23 mouse cellular contexts compared by ENCODE assay signal in the genomic region with DNA sequence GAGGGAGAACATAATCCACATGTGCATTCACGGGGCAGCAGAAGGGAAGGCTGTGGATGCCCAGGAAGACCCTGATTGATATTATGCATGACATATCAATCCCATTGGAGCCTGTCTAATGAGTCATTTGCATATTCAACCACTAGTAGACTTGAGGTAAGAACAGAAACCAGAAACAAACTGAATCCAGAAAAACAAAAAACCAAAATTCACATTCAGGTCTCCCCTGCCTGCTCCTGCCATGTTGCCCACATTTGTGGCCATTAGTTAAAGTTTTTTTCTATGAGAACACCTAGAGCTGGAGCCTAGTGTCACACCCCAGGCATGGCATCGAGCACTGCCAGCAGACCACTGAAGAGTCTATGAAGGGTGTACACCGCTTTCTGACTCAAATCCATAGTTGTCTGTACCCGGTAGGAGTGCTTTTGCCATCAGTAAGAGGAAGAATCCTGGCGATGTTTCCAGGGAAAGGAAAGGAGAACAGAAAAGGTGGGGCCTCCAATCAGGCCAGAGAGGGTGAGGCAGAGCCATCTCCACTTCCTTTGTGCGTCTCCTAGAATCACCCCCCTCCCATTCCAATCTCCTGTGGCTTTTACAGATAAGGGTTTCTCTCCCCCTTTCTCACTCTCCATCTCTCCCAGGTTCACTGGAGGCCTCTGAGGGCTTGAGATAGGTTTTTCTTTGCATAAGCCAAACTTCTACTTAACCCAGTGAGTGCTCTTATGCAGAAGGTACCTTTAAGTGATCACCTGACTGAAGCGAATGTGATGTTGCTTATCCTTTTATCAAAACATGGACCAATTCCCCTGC. TPM values are rescaled to one million over a fixed set of nuclear protein-coding genes. Genes with fewer than 3 reads are reported as not detected.
DNase-seq lines count a peak whose midpoint lies in the region; ATAC-seq and TF ChIP-seq lines count a peak whose summit lies in the region.
"Had no signal": no experiment of that assay in that cellular context is flagged by ENCODE, and none has a peak within 500 bp of the region (broad histone marks: within the 10 kb centered on the region; RNA-seq: fewer than 3 reads in every experiment).

No protein-coding gene starts in this region.

- H3K79me2 ChIP-seq in CH12.LX (replicated peaks; ENCODE audit: control insufficient read depth, extremely low read depth, insufficient read depth, poor library complexity, severe bottlenecking): peaks cover 61% of the 10 kb centered on the region

- in situ Hi-C loops in CH12.LX (cut with MboI; ENCODE audit: low pct_ligation_motif_present, low pct_unique_long_range_greater_than_20kb, low sequenced_read_pairs): no loop called here

- TF ChIP-seq POLR2A in CH12.LX (IDR thresholded peaks at IDR 0.05; ENCODE audit: low read depth, low read length): no peak; the same call in 1 of the 2 replicates

- no peak; the same call in 1 of the 2 replicates for TF ChIP-seq RAD21 in CH12.LX (IDR thresholded peaks at IDR 0.05; ENCODE audit: low read depth, low read length)

- peaks cover 87% of the 10 kb centered on the region for H3K36me3 ChIP-seq in megakaryocyte, embryonic 14.5 days (replicated peaks; ENCODE audit: low read length)
- peaks cover 0 to 27% of the 10 kb centered on the region in 2 experiments for H3K36me3 ChIP-seq in CH12.LX (replicated peaks in 1 of 2; ENCODE audit: control insufficient read depth in 1 of 2, insufficient read depth in 1 of 2, low read length in 1 of 2)
- H3K36me3 ChIP-seq in liver, embryonic 16.5 days (ENCODE audit: control insufficient read depth, insufficient read depth): no peaks in the 10 kb centered on the region
- no peaks in the 10 kb centered on the region for H3K36me3 ChIP-seq in hindbrain, postnatal 0 days (ENCODE audit: insufficient read depth, low read length)
- H3K36me3 ChIP-seq: embryonic facial prominence, embryonic 15.5 days; forebrain, embryonic 10.5 days; limb, embryonic 15.5 days; midbrain, embryonic 12.5 days; stomach, embryonic 15.5 days had no signal

- peaks cover 98% of the 10 kb centered on the region for H3K4me1 ChIP-seq in megakaryocyte, embryonic 14.5 days
- H3K4me1 ChIP-seq in CH12.LX (ENCODE audit: control insufficient read depth in 1 of 2, insufficient read depth in 2 of 2): peaks cover 30 to 89% of the 10 kb centered on the region in 2 experiments
- H3K4me1 ChIP-seq in liver, embryonic 16.5 days (ENCODE audit: control insufficient read depth, low read depth, low read length): peaks cover 19% of the 10 kb centered on the region
- no peaks in the 10 kb centered on the region for H3K4me1 ChIP-seq in hindbrain, postnatal 0 days (ENCODE audit: insufficient read depth, low read length)
- H3K4me1 ChIP-seq: midbrain, embryonic 12.5 days had no signal

- H3K9ac ChIP-seq in CH12.LX (ENCODE audit: insufficient read depth, low read depth): peak overlapping the region; percentile 62
- no peak overlapping the region for H3K9ac ChIP-seq in liver, embryonic 16.5 days (ENCODE audit: low read depth, low read length)
- H3K9ac ChIP-seq in hindbrain, postnatal 0 days (replicated peaks; ENCODE audit: low read length): no peak overlapping the region
- H3K9ac ChIP-seq: embryonic facial prominence, embryonic 15.5 days; limb, embryonic 15.5 days; midbrain, embryonic 12.5 days; stomach, embryonic 15.5 days had no signal

- H3K9me3 ChIP-seq in megakaryocyte, embryonic 14.5 days: no peaks in the 10 kb centered on the region
- H3K9me3 ChIP-seq in CH12.LX (replicated peaks; ENCODE audit: low read length): no peaks in the 10 kb centered on the region
- H3K9me3 ChIP-seq in liver, embryonic 16.5 days (replicated peaks; ENCODE audit: control insufficient read depth, low read length): no peaks in the 10 kb centered on the region
- H3K9me3 ChIP-seq in hindbrain, postnatal 0 days (ENCODE audit: low read length): no peaks in the 10 kb centered on the region
- H3K9me3 ChIP-seq: embryonic facial prominence, embryonic 15.5 days; forebrain, embryonic 10.5 days; limb, embryonic 15.5 days; midbrain, embryonic 12.5 days; stomach, embryonic 15.5 days had no signal

- DNase-seq in CH12.LX (ENCODE audit: extremely low read depth): peak; percentile 85
- peak; percentile 82 for DNase-seq in MEL-GATA-1-ER (ENCODE audit: extremely low read depth, low read depth)
- no peak for DNase-seq in hindbrain, postnatal 0 days (ENCODE audit: low spot score)
- DNase-seq in adipocyte (ENCODE audit: low spot score): no peak
- DNase-seq: adrenal gland, postnatal 36 days; cerebellum, postnatal 10 days; embryo, embryonic 11 days; gastrocnemius, postnatal 14 days; kidney, adult 9 months; kidney, postnatal 4 days; retina, postnatal 1 day had no signal

- H3K27me3 ChIP-seq in megakaryocyte, embryonic 14.5 days (replicated peaks): no peaks in the 10 kb centered on the region
- no peaks in the 10 kb centered on the region for H3K27me3 ChIP-seq in CH12.LX (replicated peaks)
- no peaks in the 10 kb centered on the region for H3K27me3 ChIP-seq in liver, embryonic 16.5 days (ENCODE audit: control insufficient read depth, insufficient read depth, low read depth, low read length)
- H3K27me3 ChIP-seq in hindbrain, postnatal 0 days (ENCODE audit: insufficient read depth, low read length): no peaks in the 10 kb centered on the region
- H3K27me3 ChIP-seq: embryonic facial prominence, embryonic 15.5 days; limb, embryonic 15.5 days; midbrain, embryonic 12.5 days; Patski; stomach, embryonic 15.5 days had no signal

- 28% methylated on average over 7 of the region's 7 CpGs for WGBS in liver, embryonic 16.5 days (ENCODE audit: insufficient replicate concordance)
- 75% methylated on average over 7 of the region's 7 CpGs for WGBS in hindbrain, postnatal 0 days

- peak overlapping the region; percentile 95 for H3K4me2 ChIP-seq in CH12.LX (ENCODE audit: insufficient read depth, low read depth, poor library complexity, severe bottlenecking)
- H3K4me2 ChIP-seq in liver, embryonic 16.5 days (ENCODE audit: low read depth, low read length): no peak overlapping the region
- no peak overlapping the region for H3K4me2 ChIP-seq in hindbrain, postnatal 0 days (ENCODE audit: low read depth, low read length)
- H3K4me2 ChIP-seq: embryonic facial prominence, embryonic 15.5 days; heart, embryonic 11.5 days; limb, embryonic 15.5 days; midbrain, embryonic 12.5 days; stomach, embryonic 15.5 days had no signal

- peak overlapping the region; percentile 95 for H3K27ac ChIP-seq in CH12.LX (ENCODE audit: insufficient read depth, low read depth)
- peak overlapping the region; percentile 50 for H3K27ac ChIP-seq in liver, embryonic 16.5 days (ENCODE audit: low read length)
- H3K27ac ChIP-seq in hindbrain, postnatal 0 days: no peak overlapping the region
- H3K27ac ChIP-seq: embryonic facial prominence, embryonic 15.5 days; forebrain, embryonic 10.5 days; limb, embryonic 15.5 days; midbrain, embryonic 12.5 days; stomach, embryonic 15.5 days had no signal

- TF ChIP-seq EP300 in CH12.LX (IDR thresholded peaks at IDR 0.05; ENCODE audit: low read length): peak; percentile 49

- no peak for ATAC-seq in megakaryocyte, adult 5-6 weeks (ENCODE audit: poor library complexity, severe bottlenecking)
- ATAC-seq in liver, embryonic 16.5 days (ENCODE audit: low read depth): no peak
- ATAC-seq in megakaryocyte progenitor cell, adult 5-6 weeks (replicated peaks; ENCODE audit: poor library complexity): no peak
- no peak for ATAC-seq in hindbrain, postnatal 0 days
- ATAC-seq: lung, postnatal 0 days; Patski had no signal

- TF ChIP-seq CTCF in CH12.LX (conservative IDR thresholded peaks at IDR 0.05 in 1 of 2, IDR thresholded peaks at IDR 0.05 in 1 of 2; ENCODE audit: low read depth in 2 of 2, low read length in 2 of 2): no peak
- no peak for TF ChIP-seq CTCF in hindbrain, postnatal 0 days (IDR thresholded peaks at IDR 0.05; ENCODE audit: low read depth)

- dilution Hi-C loops in CH12.LX (cut with MboI; ENCODE audit: extremely low pct_ligation_motif_present, extremely low pct_unique_long_range_greater_than_20kb, low sequenced_read_pairs): no loop called here

- peak overlapping the region; percentile 79 for H3K4me3 ChIP-seq in megakaryocyte, embryonic 14.5 days (replicated peaks)
- H3K4me3 ChIP-seq in CH12.LX (replicated peaks in 1 of 3; ENCODE audit: low read depth in 2 of 3, low read length in 2 of 3, poor library complexity in 1 of 3): peak overlapping the region; percentile 17 to 63 (median 25)
- H3K4me3 ChIP-seq in liver, embryonic 16.5 days (ENCODE audit: low read depth, low read length): no peak overlapping the region
- H3K4me3 ChIP-seq in hindbrain, postnatal 0 days (ENCODE audit: low read length): no peak overlapping the region
- H3K4me3 ChIP-seq: embryonic facial prominence, embryonic 15.5 days; forebrain, embryonic 10.5 days; limb, embryonic 15.5 days; midbrain, embryonic 12.5 days; stomach, embryonic 15.5 days had no signal

TF ChIP-seq in CH12.LX, 34 proteins besides CTCF, POLR2A, EP300 and RAD21 (continues in another document):
- no peak for TF ChIP-seq NRF1 (IDR thresholded peaks at IDR 0.05; ENCODE audit: low read depth, low read length)
- no peak for TF ChIP-seq KAT2A (IDR thresholded peaks at IDR 0.05; ENCODE audit: insufficient replicate concordance, low read length)
- TF ChIP-seq TBP (conservative IDR thresholded peaks at IDR 0.05; ENCODE audit: low read depth, low read length): peak; percentile 87
- 0 out of 2 replicates have a peak, but pooled peaks have one; percentile 12 for TF ChIP-seq E2F4 (IDR thresholded peaks at IDR 0.05; ENCODE audit: insufficient replicate concordance, low read depth, low read length)
- 0 out of 2 replicates have a peak, but pooled peaks have one; percentile 21 for TF ChIP-seq MAFK (IDR thresholded peaks at IDR 0.05; ENCODE audit: insufficient replicate concordance, low read length)
- no peak for TF ChIP-seq USF1 (IDR thresholded peaks at IDR 0.05; ENCODE audit: low read depth, low read length)
- peak; percentile 15; the same call in 1 of the 2 replicates for TF ChIP-seq CHD2 (IDR thresholded peaks at IDR 0.05; ENCODE audit: low read length)
- no peak for TF ChIP-seq GABPA (IDR thresholded peaks at IDR 0.05; ENCODE audit: insufficient replicate concordance, low read depth, low read length)
- TF ChIP-seq POLR2AphosphoS2 (IDR thresholded peaks at IDR 0.05; ENCODE audit: low read depth, low read length): no peak
- no peak; the same call in none of the 2 replicates for TF ChIP-seq MAX (IDR thresholded peaks at IDR 0.05; ENCODE audit: low read length)

RNA-seq across cellular contexts. Expression of gene Fli1, which starts 32.0 kb away (rescaled TPM):
- 20.8 and 61.7 TPM in 2 replicates for polyA plus RNA-seq in megakaryocyte, embryonic 14.5 days (2012; ENCODE audit: insufficient read depth, low replicate concordance)
- total RNA-seq in megakaryocyte, adult 5-6 weeks (2015): 89.0 and 92.7 TPM in 2 replicates
- 95.8 and 106 TPM in 2 replicates for total RNA-seq in megakaryocyte, adult 5-6 weeks (2017)
- total RNA-seq in CH12.LX (2012; rRNA removed) (20.8 and 23.3 TPM in 2 replicates), CH12.LX (2014; rRNA removed) (29.3 TPM in 2 replicates)
- 20.3 and 20.6 TPM in 2 replicates for polyA plus RNA-seq in CH12.LX (2012; ENCODE audit: insufficient read length, low read depth)
- polyA plus RNA-seq in liver, embryonic 16.5 days (2015; fragmentation: Nextera tagmentation; extraction: Ambion mirVana): 6.9 and 8.2 TPM in 2 replicates
- 80.2 and 93.2 TPM in 2 replicates for total RNA-seq in megakaryocyte progenitor cell, adult 5-6 weeks (2015)
- total RNA-seq in megakaryocyte progenitor cell, adult 5-6 weeks (2017): 104 and 107 TPM in 2 replicates
- total RNA-seq in hindbrain, postnatal 0 days (2014; rRNA removed): 6.9 and 10.8 TPM in 2 replicates
- 5.6 and 6.7 TPM in 2 replicates for polyA plus RNA-seq in hindbrain, postnatal 0 days (2015; fragmentation: Nextera tagmentation; extraction: Ambion mirVana)

Comparison
In these comparisons a context has a peak if more than half of its experiments do, and no peak if none do; other contexts are left out.
1. H3K4me3 ChIP-seq: peak in megakaryocyte, embryonic 14.5 days (single experiment) and CH12.LX (3 of 3); none in liver, embryonic 16.5 days (single experiment) and hindbrain, postnatal 0 days (single experiment).
2. DNase-seq: peak in CH12.LX (single experiment) and MEL-GATA-1-ER (single experiment); none in hindbrain, postnatal 0 days (single experiment) and adipocyte (single experiment).